Mouse (Mus musculus): ENCODE results near the gene Rapgef5.
"Not testable (repeated sequence)": the region's sequence is repeated elsewhere in the genome, so short reads cannot be mapped to it uniquely, and the experiment has no call there.

Gene Rapgef5

DNA sequence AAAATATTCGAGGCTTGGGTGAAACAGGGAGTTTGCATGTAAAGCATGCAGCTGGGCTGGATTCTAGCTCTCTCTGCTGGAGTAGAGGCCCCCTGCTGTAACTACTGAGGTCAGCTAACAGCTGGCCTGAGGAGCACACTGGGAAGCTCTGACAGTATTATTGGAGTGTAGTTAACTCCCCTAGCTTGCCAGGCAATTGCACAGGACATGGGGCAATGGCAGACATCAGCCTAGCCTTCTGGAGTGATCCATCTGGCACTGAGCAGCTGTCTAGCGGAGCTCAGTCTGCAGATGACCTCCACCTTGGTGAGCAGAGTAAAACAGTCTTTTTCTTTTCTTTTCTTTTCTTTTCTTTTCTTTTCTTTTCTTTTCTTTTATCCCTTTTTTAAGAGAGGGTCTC is 253.9 kb downstream of the Rapgef5 start:
- DNase-seq (ENCODE audit: low spot score in 2 of 2), result no peak

DNA sequence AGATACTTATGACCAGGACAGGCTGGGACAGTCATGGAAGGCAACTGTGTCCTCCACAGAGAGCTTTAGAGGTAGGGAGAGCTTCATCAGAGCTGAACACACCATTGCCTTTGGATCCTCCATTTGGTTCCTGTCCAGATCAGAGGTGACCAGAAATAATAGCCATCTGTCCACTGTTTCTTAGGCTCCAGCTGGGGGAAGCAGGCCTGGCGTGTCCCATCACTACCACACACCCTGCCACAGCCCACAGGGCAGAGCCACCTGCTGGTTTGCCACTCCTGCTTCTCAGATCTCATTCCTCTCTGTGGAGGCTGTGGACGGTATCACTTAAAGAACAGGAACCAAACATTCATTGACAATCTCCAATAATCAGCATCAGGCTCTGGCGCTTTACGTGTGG is 254.9 kb downstream of the Rapgef5 start:
- DNase-seq (ENCODE audit: low spot score in 2 of 2), result no peak

DNA sequence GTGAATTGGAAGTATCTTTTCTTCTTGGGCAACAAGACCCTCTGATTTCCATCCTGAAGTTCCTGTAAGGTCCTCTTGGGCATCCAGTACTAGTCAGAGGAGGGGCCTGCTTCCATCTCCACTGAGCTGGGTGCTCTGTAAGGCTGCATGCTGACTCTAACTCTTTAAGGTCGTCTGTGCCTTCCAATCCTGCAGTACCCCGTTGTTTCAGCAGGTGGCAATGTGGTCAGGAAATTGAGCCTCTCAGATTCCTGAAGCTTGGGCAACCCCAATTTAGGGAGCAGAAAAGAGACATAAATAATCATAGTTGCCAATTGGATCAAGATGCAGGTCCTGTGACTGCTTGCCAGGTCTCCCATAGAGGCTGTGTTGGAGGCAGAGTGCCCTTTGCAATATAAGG is 256.4 kb downstream of the Rapgef5 start:
- DNase-seq (ENCODE audit: low spot score in 2 of 2), result peak; percentile 42 to 81

DNA sequence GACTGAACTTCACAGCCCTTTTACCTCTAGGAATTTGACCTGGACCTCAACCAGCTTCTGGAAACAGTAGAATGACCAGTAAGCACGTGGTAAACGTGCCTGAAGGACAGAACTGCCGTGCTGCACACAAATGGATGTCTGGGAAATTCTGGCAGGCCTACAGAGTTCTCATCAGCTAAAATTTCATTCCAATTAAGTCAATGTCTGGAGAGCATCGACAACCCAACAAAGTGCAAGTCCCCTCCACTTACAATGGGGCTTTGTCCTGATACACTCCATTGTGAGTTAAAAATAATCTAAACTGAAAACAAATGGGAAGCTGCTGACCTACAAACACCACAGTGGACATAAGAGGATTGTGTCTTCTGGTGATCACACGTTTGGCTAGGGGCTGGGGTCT is 260.6 kb downstream of the Rapgef5 start:
- no peak for DNase-seq (ENCODE audit: low spot score in 2 of 2)

DNA sequence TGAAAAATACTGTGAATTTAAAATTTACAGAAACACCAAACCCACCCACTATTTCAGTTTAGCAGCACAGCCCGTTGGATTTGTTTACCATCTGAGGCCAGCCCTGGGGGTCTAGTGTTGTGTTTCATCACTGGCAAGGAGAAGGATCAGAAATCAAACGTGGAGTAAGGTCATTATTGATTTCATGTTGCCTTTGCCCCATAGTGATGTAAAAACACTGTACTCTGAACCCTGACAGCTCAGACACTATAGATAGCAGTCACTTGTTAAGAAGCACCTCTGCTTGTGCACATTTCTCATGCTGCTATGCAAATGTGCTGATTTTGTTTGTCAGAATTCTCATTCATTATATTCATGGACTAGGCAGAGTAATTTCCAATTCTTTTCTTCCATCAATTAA is 265.1 kb downstream of the Rapgef5 start:
- no peak for DNase-seq (ENCODE audit: low spot score in 2 of 2)

DNA sequence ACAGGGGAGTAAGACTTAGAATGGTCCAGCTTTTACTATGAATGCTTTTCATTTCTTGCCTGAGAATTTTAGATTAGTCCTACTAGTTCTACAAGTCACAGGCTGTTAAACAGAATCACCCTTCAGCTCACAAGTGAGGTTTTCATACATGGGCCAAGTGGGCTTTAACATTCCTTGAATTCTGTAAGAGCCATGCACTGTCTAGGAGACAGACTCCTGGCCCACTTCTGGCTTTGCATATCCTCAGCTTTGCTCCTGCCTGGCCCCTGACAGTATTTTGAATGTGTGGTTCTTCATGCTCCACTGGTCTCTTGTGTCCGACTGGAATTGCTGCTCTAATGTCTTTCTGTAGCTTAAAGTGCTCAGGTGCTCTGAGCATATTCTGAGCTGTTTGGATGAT is 267.1 kb downstream of the Rapgef5 start:
- no peak for DNase-seq (ENCODE audit: low spot score in 2 of 2)

DNA sequence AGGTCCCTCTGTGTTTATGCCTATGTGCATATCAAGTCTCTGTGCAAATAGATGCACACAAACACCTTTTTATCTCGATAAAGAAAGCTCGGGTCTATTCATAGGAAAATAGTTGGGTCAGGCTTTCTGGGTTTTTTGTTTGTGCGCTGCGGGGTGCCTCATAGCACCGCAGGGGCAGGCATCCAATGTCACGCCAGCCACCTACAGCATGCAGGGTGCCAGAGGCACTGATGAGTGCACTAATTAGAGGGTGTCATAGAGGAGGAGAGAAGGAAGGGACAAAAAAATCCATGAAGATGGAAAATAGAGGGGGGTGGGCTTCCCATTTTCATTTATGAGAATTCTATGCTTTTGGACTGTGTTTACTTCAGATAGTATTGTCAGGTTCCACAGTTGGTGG is 270.3 kb downstream of the Rapgef5 start:
- no peak for DNase-seq (ENCODE audit: low spot score in 2 of 2)

DNA sequence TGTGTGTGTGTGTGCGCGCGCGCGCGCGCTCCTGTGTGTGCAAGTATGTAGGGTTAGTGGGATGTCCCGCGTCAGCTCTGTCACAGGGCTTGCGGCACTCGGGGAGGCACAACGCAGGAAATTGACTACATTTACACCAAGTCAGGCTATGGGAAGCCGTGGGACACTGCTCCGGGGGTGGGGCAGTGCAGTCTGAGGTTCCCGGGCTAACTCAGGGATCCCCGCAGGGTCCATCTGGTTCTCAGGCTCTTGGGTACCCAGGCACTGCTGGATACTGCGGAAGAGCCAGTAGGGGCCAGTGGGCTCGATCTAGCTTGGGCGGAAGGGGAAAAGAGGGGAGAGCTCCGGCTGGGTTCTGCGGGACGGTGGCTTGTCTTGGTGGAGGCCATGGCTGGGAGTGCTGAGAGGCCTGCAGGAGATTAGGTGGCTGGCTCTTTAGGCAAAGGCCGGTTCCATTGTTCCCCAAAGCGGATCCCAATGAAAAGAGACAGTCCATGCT is 272.3 kb downstream of the Rapgef5 start:
- no peak for DNase-seq (ENCODE audit: low spot score in 2 of 2)

DNA sequence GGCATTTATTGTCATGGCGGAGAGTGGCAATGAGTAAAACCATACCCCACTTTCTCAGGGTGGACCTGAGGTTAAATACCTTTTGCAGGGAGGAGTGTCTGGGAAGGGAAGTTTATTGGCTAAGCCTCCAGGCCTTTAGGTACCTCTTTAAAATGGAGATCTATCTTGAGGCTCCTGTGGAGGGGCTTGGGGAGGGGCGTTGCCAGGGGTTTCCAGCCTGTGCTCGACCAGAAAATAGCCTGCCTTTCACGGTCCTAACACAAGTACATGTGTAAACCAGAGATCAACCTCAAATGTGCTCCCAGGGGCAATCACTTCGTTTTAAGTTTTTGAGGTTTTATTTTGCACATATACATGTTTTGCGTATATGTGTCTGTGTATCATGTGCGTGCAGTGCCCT is 272.7 kb downstream of the Rapgef5 start:
- no peak for DNase-seq (ENCODE audit: low spot score in 2 of 2)

DNA sequence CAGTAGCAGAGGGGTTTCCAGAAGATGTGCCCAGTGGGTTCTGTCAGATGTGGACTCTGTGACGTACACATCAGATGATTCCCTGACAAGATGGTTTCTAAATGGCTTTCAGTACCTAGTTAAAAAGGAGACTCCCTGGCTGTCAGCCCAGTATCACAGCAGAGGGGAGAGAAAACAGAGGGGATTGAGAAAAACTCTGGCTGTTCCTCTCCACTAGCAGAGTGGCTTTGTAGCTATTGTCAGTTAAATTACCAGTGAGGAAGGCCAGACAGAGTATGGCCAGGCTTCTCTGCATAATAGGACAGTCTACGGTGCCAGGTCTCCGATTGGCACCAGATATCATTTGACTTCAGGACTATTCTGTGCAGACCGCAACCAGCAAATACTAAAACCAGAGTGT is 279.0 kb downstream of the Rapgef5 start:
- no peak for DNase-seq (ENCODE audit: low spot score in 2 of 2)

DNA sequence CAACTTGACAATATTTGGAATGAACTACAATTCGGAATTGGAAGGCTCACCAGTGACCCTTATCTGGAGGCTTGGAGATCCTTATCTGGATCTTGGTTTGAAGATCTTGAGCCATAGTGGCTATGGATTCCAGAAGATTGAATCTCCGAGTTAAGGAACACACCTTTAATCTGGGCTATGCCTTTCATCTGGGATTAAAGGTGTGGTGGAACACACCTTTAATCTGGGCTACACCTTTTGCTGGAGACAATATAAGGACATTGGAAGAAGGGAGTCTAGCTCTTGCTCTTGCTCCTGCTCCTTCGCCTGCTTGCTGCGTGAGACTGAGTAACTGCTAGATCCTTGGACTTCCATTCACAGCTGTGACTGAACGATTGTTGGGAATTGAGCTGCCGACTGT is 287.7 kb downstream of the Rapgef5 start, which contains the start of gene Cdca7l:
Gene Cdca7l, plus strand, starts transcription at position 301 of the 400 bp plus-strand sequence.
- not testable (repeated sequence) for DNase-seq (ENCODE audit: low spot score in 2 of 2)

DNA sequence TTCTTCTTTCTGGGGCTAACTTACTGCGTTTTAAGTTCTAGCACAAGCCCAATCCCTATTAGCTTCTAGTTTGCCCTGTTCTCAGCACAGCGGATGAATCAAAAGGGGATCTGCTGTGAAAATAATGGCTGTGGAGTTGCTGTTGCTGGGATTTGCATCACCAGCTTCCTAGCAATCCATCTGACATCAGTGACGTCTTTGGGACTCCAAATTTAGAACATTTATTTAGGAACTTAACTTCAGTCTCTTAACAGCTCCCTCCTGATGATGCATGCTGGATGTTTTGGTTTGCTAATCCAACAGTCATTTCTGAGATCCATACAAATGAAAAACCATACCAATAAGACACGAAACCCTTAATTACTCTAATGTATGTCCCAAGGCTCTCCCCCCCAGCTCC is 289.3 kb downstream of the Rapgef5 start:
- no peak for DNase-seq (ENCODE audit: low spot score in 2 of 2)

DNA sequence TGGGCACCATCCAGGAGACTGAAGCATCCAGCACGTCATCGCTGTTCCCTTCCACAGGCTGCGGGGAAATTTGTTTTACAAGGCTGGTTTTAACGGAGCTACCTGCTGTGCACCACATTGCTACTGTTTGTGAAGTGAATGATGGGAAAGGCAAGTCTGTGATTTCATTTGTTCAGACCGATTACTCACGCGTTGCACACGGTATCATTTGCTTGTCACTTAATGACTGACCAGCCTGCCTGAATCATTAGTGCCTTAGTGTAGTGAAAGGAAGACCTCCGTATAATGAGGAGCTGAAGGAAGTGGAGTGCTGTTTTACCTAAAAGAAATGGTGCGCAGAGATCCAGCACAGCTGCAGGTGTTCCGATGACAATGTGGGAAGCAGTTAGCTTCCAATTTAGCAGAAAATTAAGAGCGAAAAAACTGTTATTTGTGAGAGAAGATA is 289.8 kb downstream of the Rapgef5 start:
- no peak for DNase-seq (ENCODE audit: low spot score in 2 of 2)

DNA sequence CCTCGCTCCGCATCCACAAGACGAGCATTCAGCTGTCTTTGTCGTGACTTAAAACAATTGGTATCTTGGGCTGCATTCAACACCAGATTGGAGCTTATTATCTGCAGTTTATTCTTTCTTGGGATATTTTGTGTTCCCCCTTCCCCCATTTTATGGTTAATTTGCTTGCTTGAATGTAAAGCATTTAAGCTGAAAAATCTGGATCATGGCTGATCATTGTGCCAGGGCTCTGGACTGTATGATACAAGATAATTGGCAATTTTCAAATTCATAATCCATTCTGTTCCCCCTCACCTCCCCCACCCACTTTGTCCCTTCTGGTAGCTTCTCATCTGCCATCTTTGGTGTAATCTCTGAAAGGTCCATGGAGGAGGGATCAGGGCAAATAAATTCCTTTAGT is 290.2 kb downstream of the Rapgef5 start:
- DNase-seq (ENCODE audit: low spot score in 2 of 2), result no peak

DNA sequence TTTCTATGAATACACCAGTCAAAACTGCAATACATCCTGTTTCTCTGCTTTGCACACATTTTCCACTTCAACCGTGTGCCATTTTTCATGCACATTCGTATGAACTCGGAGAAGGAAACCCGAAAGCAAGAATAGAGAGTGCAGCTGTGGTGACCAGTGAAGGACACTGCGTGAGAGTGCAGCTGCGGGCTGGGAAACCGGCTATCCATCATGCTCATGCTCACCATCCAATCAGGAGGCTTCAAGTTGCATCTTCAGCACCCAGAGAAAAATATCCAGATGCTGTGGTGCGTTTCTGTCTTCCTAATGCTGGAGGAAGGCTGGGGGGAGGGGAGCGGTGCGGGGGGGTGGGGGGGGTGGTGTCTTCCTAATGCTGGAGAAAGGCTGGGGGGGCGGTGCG is 291.4 kb downstream of the Rapgef5 start:
- no peak for DNase-seq (ENCODE audit: low spot score in 2 of 2)

DNA sequence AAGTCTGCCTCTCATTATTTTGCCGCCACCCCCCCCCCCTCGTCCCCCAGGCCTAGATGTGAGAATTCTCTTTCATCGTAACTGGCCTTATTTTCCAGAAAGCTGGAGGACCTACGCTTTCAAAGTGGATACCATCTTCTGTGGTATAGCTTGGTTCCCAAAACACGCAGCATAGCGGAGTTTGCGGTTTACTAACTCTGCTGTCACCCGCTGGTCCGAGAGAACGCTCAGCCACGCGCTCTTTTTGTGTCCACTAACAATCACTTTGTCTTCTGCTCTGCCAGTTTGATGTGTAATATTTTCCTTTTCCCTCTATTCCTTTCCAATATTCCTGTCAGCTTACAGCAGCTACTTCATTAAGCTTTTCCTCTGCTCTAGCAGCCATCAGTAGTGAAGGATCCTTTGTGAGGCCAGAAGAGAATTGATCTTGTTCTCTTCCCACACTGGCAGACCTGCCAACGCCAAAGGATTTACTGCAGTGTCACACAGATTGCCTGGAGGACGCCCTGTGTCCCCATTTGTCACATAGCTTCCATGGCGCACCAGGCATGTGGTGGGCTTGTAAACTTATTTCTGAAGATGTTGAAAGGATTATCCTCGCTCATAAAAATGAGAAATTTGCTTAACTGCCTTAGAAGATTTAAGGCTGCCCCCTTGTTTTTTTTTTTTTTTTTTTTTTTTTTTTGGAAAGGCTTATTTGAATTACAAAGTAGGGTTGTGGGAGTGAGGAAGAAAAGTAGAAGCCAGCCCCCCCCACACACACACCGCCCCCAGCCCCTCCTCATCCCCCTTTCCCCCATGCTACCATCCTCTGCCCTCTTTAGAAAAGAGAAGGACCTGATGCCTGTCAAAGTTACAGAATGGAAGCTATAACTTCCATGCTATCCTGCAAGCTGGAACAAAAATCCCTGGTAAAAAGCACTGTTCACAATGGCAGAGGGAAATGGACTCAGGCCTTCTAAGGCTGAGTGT is 292.4 kb downstream of the Rapgef5 start:
- no peak for DNase-seq (ENCODE audit: low spot score in 2 of 2)
